Mouse (Mus musculus) megakaryocyte, embryonic 14.5 days (primary cell): Measurements from ENCODE around the gene Mindy1. TPM values are rescaled to one million over a fixed set of nuclear protein-coding genes. Genes with fewer than 3 reads are reported as not detected.

Experiments
- H3K27me3 ChIP-seq: replicated peaks from 2 replicates; pipeline ENCODE3; 2012; ENCODE audit warnings: inconsistent platforms
- H3K36me3 ChIP-seq: replicated peaks from 2 replicates; pipeline ENCODE3; 2012; ENCODE audit warnings: low read length, inconsistent platforms, mixed read lengths
- H3K4me1 ChIP-seq: 2 replicates; pipeline ENCODE4 v1.6.1; 2012; ENCODE audit warnings: inconsistent platforms
- H3K4me3 ChIP-seq: replicated peaks from 2 replicates; pipeline ENCODE3; 2012; ENCODE audit warnings: moderate library complexity, mild to moderate bottlenecking, inconsistent platforms
- H3K9me3 ChIP-seq: 2 replicates; pipeline ENCODE4 v1.6.1; 2012; ENCODE audit warnings: inconsistent platforms
- FLI1 ChIP-seq: IDR thresholded peaks from 2 replicates; pipeline ENCODE4 v1.6.1; 2012; ENCODE audit warnings: low read length, inconsistent platforms, mixed read lengths
- GATA1 ChIP-seq: IDR thresholded peaks from 3 replicates; pipeline ENCODE4 v1.6.1; 2012; ENCODE audit warnings: mixed read lengths, low read length, inconsistent platforms, borderline replicate concordance
- polyA plus RNA-seq: library from polyadenylated mRNA; stranded (reverse); fragments of >175 nt; gene quantifications from 2 replicates; pipeline ENCODE4 v1.2.3, GENCODE M21; 2012; ENCODE audit warnings: low replicate concordance; ENCODE audit not compliant: insufficient read depth

Gene Mindy1
- polyA plus RNA-seq, 1 experiment, result 517 TPM

- H3K4me3 ChIP-seq, result peak overlapping the region; percentile 40
- peaks cover 54% of the 10 kb centered on the region for H3K4me1 ChIP-seq
- H3K36me3 ChIP-seq, result peaks cover 47% of the 10 kb centered on the region
- TF ChIP-seq FLI1, result no peak
- TF ChIP-seq GATA1, result no peak
- no peaks in the 10 kb centered on the region for H3K9me3 ChIP-seq
- no peaks in the 10 kb centered on the region for H3K27me3 ChIP-seq
Measured at GRCm38 (mm10) chr3:95306244-95306643, 25.1 kb downstream of the Mindy1 start.

DNA sequence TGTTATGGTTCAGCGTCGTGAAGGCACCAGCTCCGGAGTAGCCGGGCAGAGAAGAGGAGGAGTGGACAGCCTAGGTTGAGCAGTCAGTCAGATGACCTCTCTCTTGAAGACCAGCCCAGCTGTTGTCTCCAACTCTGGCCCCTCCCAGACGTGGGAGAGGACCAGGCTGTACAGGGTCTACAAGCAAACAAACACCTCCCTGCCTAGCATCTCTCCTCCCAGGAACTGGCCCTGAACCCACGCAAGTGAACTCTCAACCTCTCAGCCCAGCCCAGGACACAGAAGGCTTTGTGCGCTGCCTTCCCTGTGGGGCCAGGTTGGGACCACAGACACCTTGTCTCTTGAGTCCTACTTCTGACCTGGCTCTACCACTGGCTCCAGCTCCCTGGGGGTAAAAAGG lies 26.0 kb downstream of the Mindy1 start, which contains the start of gene Anxa9:
Gene Anxa9, minus strand, starts transcription at position 77 of the 400 bp plus-strand sequence.
- Histone ChIP-seq H3K4me1 (peaks cover 63% of the 10 kb centered on the region), H3K9me3 (no peaks in the 10 kb centered on the region), H3K4me3 (peak within 1 kb of the TSS; percentile 40), H3K36me3 (peaks cover 42% of the 10 kb centered on the region), H3K27me3 (no peaks in the 10 kb centered on the region)
- TF ChIP-seq GATA1 (no peak), FLI1 (no peak)

GRCm38 (mm10) chr3:95310496-95310895 lies 29.4 kb downstream of the Mindy1 start:
- Histone ChIP-seq H3K27me3 (no peaks in the 10 kb centered on the region), H3K36me3 (peaks cover 21% of the 10 kb centered on the region), H3K4me3 (no peak overlapping the region), H3K9me3 (no peaks in the 10 kb centered on the region), H3K4me1 (peaks cover 79% of the 10 kb centered on the region)
- no peak for TF ChIP-seq FLI1
- TF ChIP-seq GATA1, result no peak

DNA sequence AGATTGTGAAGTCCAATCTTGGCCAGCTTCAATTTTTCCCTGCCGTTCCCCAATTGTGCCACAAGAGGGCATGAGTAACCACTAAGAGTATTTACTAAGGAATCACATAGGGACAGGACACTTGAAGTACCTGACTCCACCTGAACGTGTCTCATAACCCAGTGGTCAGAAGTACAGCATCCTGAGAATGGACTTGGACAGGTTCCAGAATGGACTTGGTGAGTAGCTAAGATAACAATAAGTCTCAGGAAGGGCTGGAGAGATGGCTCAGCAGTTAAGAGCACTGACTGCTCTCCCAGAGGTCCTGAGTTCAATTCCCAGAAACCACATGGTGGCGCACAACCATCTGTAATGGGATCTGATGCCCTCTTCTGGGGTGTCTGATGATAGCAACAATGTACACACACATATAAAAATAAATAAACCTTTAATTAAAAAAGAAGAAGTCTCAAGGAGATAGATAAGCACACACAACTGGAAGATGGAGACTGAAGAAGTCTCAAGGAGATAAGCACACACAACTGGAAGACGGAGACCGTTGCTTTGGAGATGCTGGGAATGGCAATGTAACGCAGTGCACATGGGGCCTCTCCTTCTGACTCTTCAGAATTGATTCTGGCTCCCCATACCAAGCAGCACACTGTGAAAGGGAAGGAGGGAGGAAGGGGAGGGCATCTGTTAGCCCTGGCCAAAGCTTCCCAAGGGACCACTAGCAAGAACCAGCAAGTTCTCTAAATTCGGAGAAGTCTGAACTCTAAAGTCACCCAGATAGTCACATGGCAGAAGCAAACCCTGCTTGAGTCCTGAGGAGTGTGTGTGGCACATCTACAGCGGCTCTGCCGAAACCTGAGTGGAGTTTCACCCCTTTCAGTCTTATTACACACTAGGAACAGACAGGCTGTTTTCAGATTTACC lies 30.1 kb downstream of the Mindy1 start:
- H3K36me3 ChIP-seq, result peaks cover 14% of the 10 kb centered on the region
- H3K4me3 ChIP-seq, result peak overlapping the region; percentile 26
- H3K27me3 ChIP-seq, result no peaks in the 10 kb centered on the region
- TF ChIP-seq GATA1 (no peak), FLI1 (no peak)
- H3K9me3 ChIP-seq, result no peaks in the 10 kb centered on the region
- peaks cover 72% of the 10 kb centered on the region for H3K4me1 ChIP-seq

DNA sequence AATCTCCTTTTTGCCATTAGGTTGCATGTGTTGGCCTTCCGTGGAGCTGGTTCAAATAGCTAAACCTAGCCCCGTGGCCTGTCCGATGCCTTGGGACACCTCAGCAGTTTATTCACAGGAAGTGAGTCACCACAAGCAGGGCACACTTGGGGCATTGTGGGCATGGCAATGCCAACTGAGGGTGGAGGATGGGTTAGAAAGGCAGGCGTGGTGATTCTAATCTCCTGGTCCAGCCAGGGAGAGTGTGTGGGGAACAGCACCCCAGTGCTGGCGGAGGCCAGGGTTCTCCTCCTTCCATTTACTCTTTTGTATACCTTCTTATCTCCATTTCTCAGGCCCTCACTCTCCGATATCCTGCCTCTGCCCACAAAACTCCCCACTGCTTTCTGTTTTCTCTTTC lies 31.5 kb downstream of the Mindy1 start:
- Histone ChIP-seq H3K4me3 (peak overlapping the region; percentile 89), H3K4me1 (peaks cover 66% of the 10 kb centered on the region), H3K9me3 (no peaks in the 10 kb centered on the region), H3K27me3 (no peaks in the 10 kb centered on the region), H3K36me3 (peaks cover 10% of the 10 kb centered on the region)
- TF ChIP-seq GATA1 (peak; percentile 51; the same call in 1 of the 3 replicates), FLI1 (no peak)

DNA sequence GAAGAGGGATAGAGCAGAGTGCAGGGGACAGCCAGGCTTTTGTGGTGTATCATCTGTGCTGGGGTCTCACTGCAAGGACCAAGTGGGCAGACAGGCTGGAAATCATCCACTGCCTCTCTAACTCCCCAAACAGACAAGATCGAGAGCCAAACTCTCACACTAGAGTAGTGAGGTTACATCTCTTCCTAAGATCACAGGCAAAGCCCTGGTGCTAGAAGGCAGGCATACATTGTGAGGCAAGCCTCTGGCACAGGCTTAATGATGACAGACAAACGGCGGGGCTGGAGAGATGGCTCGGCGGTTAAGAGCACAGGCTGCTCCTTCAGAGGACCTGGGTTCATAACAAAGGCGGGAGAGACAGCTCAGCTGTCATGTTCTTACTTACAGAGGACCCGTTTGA lies 32.3 kb downstream of the Mindy1 start:
- TF ChIP-seq GATA1 (no peak), FLI1 (no peak)
- H3K4me1 ChIP-seq, result peaks cover 71% of the 10 kb centered on the region

GRCm38 (mm10) chr3:95314075-95314474 lies 32.9 kb downstream of the Mindy1 start:
- Histone ChIP-seq H3K4me1 (peaks cover 73% of the 10 kb centered on the region), H3K27me3 (no peaks in the 10 kb centered on the region), H3K4me3 (peak overlapping the region; percentile 96), H3K9me3 (no peaks in the 10 kb centered on the region), H3K36me3 (peaks cover 20% of the 10 kb centered on the region)
- TF ChIP-seq FLI1, result no peak
- TF ChIP-seq GATA1, result no peak

More for the DNA sequence above, 32.3 kb downstream of the Mindy1 start:
- H3K27me3 ChIP-seq, result no peaks in the 10 kb centered on the region
- H3K4me3 ChIP-seq, result peak overlapping the region; percentile 78
- H3K36me3 ChIP-seq, result peaks cover 14% of the 10 kb centered on the region
- no peaks in the 10 kb centered on the region for H3K9me3 ChIP-seq

- peak within 1 kb of the TSS; percentile 96 for H3K4me3 ChIP-seq
- peaks cover 24% of the 10 kb centered on the region for H3K36me3 ChIP-seq
- no peaks in the 10 kb centered on the region for H3K9me3 ChIP-seq
- H3K4me1 ChIP-seq, result peaks cover 78% of the 10 kb centered on the region
- no peaks in the 10 kb centered on the region for H3K27me3 ChIP-seq
- TF ChIP-seq FLI1, result no peak
- no peak for TF ChIP-seq GATA1
Measured at GRCm38 (mm10) chr3:95314486-95315093, 33.4 kb downstream of the Mindy1 start, which contains the start of gene Cers2. Gene Cers2, plus strand, starts transcription at chr3:95314791.

- no peak for TF ChIP-seq FLI1
- TF ChIP-seq GATA1, result no peak
- H3K9me3 ChIP-seq, result no peaks in the 10 kb centered on the region
- peak overlapping the region; percentile 96 for H3K4me3 ChIP-seq
- peaks cover 31% of the 10 kb centered on the region for H3K36me3 ChIP-seq
- H3K4me1 ChIP-seq, result peaks cover 81% of the 10 kb centered on the region
- no peaks in the 10 kb centered on the region for H3K27me3 ChIP-seq
Measured at GRCm38 (mm10) chr3:95315094-95315843, 34.1 kb downstream of the Mindy1 start.
